ENCODE assay signal across 9 mouse cellular contexts in genomic region chr3:115553848-115554515, GRCm38 (mm10).
A peak's percentile ranks its signal among the peaks of the same experiment; 100 is the strongest.
DNase-seq lines count a peak whose midpoint lies in the region; ATAC-seq and TF ChIP-seq lines count a peak whose summit lies in the region.
"Had no signal": no experiment of that assay in that cellular context is flagged by ENCODE, and none has a peak within 500 bp of the region (broad histone marks: within the 10 kb centered on the region; RNA-seq: fewer than 3 reads in every experiment).

No protein-coding gene starts in this region.

- TF ChIP-seq CTCF in intestine, postnatal 0 days (IDR thresholded peaks at IDR 0.05; ENCODE audit: low read depth) = peak; percentile 47

- no peaks in the 10 kb centered on the region for H3K36me3 ChIP-seq in neural tube, embryonic 11.5 days (ENCODE audit: control insufficient read depth, insufficient read depth, low read length)
- no peaks in the 10 kb centered on the region for H3K36me3 ChIP-seq in neural tube, embryonic 15.5 days
- no peaks in the 10 kb centered on the region for H3K36me3 ChIP-seq in intestine, postnatal 0 days (ENCODE audit: control insufficient read depth, insufficient read depth)

- H3K27me3 ChIP-seq in neural tube, embryonic 11.5 days (ENCODE audit: control insufficient read depth, insufficient read depth, low read length) = no peaks in the 10 kb centered on the region
- H3K27me3 ChIP-seq in neural tube, embryonic 15.5 days (replicated peaks) = no peaks in the 10 kb centered on the region
- no peaks in the 10 kb centered on the region for H3K27me3 ChIP-seq in intestine, postnatal 0 days (replicated peaks; ENCODE audit: control insufficient read depth, insufficient read depth, low read length)

- no peak overlapping the region for H3K4me2 ChIP-seq in neural tube, embryonic 11.5 days (ENCODE audit: low read depth)
- H3K4me2 ChIP-seq in neural tube, embryonic 15.5 days = no peak overlapping the region
- no peak overlapping the region for H3K4me2 ChIP-seq in intestine, postnatal 0 days (replicated peaks; ENCODE audit: low read depth)

- DNase-seq in adrenal gland, postnatal 10 days = peak; percentile 10
- no peak for DNase-seq in adrenal gland, postnatal 25 days
- peak; percentile 10 for DNase-seq in neural tube, embryonic 11.5 days (ENCODE audit: low spot score)
- peak; percentile 20 for DNase-seq in retina, embryonic 14.5 days (ENCODE audit: low spot score)
- no peak for DNase-seq in T-cell, adult 2 months (ENCODE audit: low spot score)
- no peak for DNase-seq in gastrocnemius, postnatal 25 days

- H3K4me3 ChIP-seq in neural tube, embryonic 11.5 days (ENCODE audit: low read depth, low read length) = no peak overlapping the region
- no peak overlapping the region for H3K4me3 ChIP-seq in neural tube, embryonic 15.5 days (replicated peaks)
- H3K4me3 ChIP-seq in intestine, postnatal 0 days (ENCODE audit: low read depth, low read length) = no peak overlapping the region
- H3K4me3 ChIP-seq: erythroblast, embryonic 14.5 days had no signal

- H3K9ac ChIP-seq in neural tube, embryonic 11.5 days (ENCODE audit: low read length) = no peak overlapping the region
- no peak overlapping the region for H3K9ac ChIP-seq in neural tube, embryonic 15.5 days (replicated peaks)
- no peak overlapping the region for H3K9ac ChIP-seq in intestine, postnatal 0 days (ENCODE audit: low read depth, low read length)

- ATAC-seq in neural tube, embryonic 11.5 days (ENCODE audit: insufficient read depth, low FRiP score, low TSS enrichment) = no peak
- ATAC-seq in neural tube, embryonic 15.5 days (ENCODE audit: low FRiP score) = no peak
- ATAC-seq in intestine, postnatal 0 days = no peak

- WGBS in neural tube, embryonic 11.5 days = 64% methylated on average over 10 of the region's 10 CpGs
- WGBS in neural tube, embryonic 15.5 days = 68% methylated on average over 10 of the region's 10 CpGs
- WGBS in intestine, postnatal 0 days = 52% methylated on average over 10 of the region's 10 CpGs

- H3K4me1 ChIP-seq in neural tube, embryonic 11.5 days (ENCODE audit: control insufficient read depth, insufficient read depth, low read length) = no peaks in the 10 kb centered on the region
- no peaks in the 10 kb centered on the region for H3K4me1 ChIP-seq in neural tube, embryonic 15.5 days
- no peaks in the 10 kb centered on the region for H3K4me1 ChIP-seq in intestine, postnatal 0 days (replicated peaks; ENCODE audit: control insufficient read depth, insufficient read depth, low read length)

- no peaks in the 10 kb centered on the region for H3K9me3 ChIP-seq in neural tube, embryonic 11.5 days (ENCODE audit: control insufficient read depth, low read length)
- H3K9me3 ChIP-seq in neural tube, embryonic 15.5 days (replicated peaks) = no peaks in the 10 kb centered on the region
- no peaks in the 10 kb centered on the region for H3K9me3 ChIP-seq in intestine, postnatal 0 days (ENCODE audit: control insufficient read depth)

- no peak overlapping the region for H3K27ac ChIP-seq in neural tube, embryonic 11.5 days (ENCODE audit: low read depth, low read length)
- no peak overlapping the region for H3K27ac ChIP-seq in neural tube, embryonic 15.5 days (replicated peaks)
- H3K27ac ChIP-seq in intestine, postnatal 0 days (ENCODE audit: low read depth, low read length) = no peak overlapping the region

Comparison
In these comparisons a context has a peak if more than half of its experiments do, and no peak if none do; other contexts are left out.
1. DNase-seq: peak in adrenal gland, postnatal 10 days (single experiment), neural tube, embryonic 11.5 days (single experiment) and retina, embryonic 14.5 days (single experiment); none in adrenal gland, postnatal 25 days (single experiment), T-cell, adult 2 months (single experiment) and gastrocnemius, postnatal 25 days (single experiment).